Mouse (Mus musculus): ENCODE measurements around the gene Macrod2. TPM values are rescaled to one million over a fixed set of nuclear protein-coding genes. Genes with fewer than 3 reads are reported as not detected.

Macrod2 gene
- polyA plus RNA-seq, 1 experiment from 2014 or later: 35.0 TPM

DNA sequence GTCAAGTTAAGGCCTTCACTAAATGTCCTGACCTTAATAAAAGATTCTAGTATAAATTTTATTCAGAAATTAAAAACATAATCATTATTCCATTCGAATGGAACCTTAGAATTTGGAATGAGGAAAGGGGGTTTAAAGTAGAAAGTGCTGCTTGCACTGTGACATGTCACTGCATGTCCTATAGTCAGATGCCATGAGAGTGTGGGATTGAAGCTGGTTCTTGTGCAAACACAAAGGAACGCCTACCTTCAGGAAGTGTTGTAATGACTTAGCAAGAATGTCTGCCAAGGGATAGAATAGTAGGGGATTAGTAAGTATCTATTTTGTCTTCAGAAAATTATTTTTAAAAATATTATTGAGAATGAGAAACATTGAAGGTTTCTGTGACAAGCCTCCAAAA lies 431.1 kb downstream of the Macrod2 start:
- 58% methylated on average over 2 of the region's 2 CpGs for WGBS

DNA sequence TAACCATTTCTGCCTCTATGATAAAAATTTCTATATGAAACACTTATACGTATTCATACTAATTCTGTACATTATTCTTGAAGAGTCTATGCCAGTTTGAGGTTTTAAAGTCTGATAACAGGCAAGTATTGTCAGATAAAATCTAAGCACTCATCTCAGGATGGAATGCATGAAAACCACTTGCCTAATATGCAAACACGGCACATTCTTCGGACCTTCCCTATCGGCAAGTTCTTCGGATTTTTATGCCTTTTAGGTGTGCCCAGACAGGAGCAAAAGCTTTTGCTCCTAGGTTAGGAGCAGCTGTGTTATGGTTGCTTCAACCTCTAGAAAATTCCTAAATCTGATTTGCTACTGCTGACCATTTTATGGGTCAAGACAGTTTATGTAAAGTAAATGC lies 433.8 kb downstream of the Macrod2 start:
- no peaks in the 10 kb centered on the region for H3K36me3 ChIP-seq
- H3K9me3 ChIP-seq: no peaks in the 10 kb centered on the region
- no peak overlapping the region for H3K4me3 ChIP-seq
- H3K9ac ChIP-seq: no peak overlapping the region
- no peak for ATAC-seq (ENCODE audit: borderline replicate concordance, extremely low read depth, low FRiP score, low TSS enrichment)
- no peaks in the 10 kb centered on the region for H3K27me3 ChIP-seq
- peaks cover 6% of the 10 kb centered on the region; the same call in 1 of the 2 replicates for H3K4me1 ChIP-seq
- no peak overlapping the region for H3K27ac ChIP-seq
- WGBS: 41% methylated on average over 5 of the region's 5 CpGs
- H3K4me2 ChIP-seq: no peak overlapping the region

More for the DNA sequence above, 431.1 kb downstream of the Macrod2 start:
- Histone ChIP-seq H3K9ac (no peak overlapping the region), H3K27me3 (no peaks in the 10 kb centered on the region), H3K9me3 (no peaks in the 10 kb centered on the region), H3K27ac (no peak overlapping the region), H3K4me3 (no peak overlapping the region), H3K4me2 (no peak overlapping the region), H3K4me1 (peaks cover 6% of the 10 kb centered on the region; the same call in 1 of the 2 replicates), H3K36me3 (no peaks in the 10 kb centered on the region)
- no peak for ATAC-seq (ENCODE audit: borderline replicate concordance, extremely low read depth, low FRiP score, low TSS enrichment)

DNA sequence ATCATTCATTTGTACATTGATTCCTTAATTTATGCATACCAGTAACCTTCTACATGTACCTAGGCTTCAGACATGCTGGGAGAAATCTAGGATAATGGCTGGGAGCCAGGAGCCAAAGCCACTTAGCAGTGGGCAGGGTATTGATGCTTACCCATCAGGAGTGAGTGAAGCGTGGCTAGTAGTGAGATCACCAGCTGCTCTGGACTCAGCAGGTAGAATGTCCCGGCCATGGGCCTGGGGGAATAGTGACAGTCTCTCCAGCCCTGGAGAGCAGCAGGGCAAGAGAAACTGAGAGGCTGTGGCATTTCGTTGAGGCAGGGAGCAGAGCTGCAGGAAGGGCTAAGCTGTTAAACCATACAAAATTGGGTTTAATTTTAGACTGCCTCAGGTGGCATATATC lies 435.0 kb downstream of the Macrod2 start:
- no peak overlapping the region for H3K27ac ChIP-seq
- no peaks in the 10 kb centered on the region for H3K27me3 ChIP-seq
- no peaks in the 10 kb centered on the region for H3K9me3 ChIP-seq
- H3K4me1 ChIP-seq: peaks cover 6% of the 10 kb centered on the region; the same call in 1 of the 2 replicates
- ATAC-seq (ENCODE audit: borderline replicate concordance, extremely low read depth, low FRiP score, low TSS enrichment): no peak
- no peak overlapping the region for H3K4me2 ChIP-seq
- H3K4me3 ChIP-seq: no peak overlapping the region
- H3K36me3 ChIP-seq: no peaks in the 10 kb centered on the region
- 67% methylated on average over 3 of the region's 3 CpGs for WGBS
- H3K9ac ChIP-seq: no peak overlapping the region

DNA sequence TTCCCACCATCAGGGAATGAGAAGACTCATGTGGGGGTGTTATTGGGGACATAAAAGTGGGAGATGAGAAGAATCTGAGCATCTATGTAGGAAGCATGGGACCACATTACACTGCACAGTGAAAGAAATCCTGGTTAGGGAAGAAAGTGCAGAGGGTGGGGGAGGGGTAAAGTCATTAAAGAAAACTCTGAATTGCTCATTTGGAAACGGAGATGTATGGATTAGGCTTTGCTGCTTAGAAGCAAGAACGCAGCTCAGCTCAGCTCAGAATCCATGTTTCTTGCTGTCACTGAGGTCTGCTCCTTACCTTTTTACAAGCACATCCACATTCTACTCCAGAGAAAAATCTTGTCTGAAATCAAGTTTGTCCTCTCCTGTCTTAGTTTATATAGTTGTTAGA lies 444.3 kb downstream of the Macrod2 start:
- Histone ChIP-seq H3K4me2 (no peak overlapping the region), H3K9ac (no peak overlapping the region), H3K9me3 (no peaks in the 10 kb centered on the region), H3K36me3 (no peaks in the 10 kb centered on the region), H3K27ac (peak overlapping the region; percentile 38; the same call in 1 of the 2 replicates), H3K4me1 (peaks cover 21% of the 10 kb centered on the region), H3K4me3 (no peak overlapping the region), H3K27me3 (no peaks in the 10 kb centered on the region)
- WGBS: 31% methylated on average over 2 of the region's 2 CpGs
- ATAC-seq (ENCODE audit: borderline replicate concordance, extremely low read depth, low FRiP score, low TSS enrichment): no peak

DNA sequence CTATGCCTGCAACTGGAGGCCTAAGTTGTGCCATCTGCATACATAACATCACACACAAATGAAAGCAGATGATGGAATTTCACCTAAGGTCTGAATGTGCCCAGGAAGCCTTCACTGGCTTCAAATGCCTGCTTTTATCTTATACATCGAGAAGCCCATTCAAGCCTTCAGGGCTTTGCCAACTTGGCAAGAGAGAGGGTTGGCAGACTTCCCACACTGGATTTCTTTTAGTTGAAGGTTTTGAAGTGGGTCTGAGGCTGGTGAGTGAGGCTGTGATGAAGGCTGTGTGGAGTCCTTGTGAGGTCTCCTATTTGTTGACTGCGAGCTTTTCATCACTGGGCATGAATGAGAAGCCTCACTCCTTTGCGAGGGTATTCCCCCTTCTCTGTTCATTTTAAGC lies 444.8 kb downstream of the Macrod2 start:
- Histone ChIP-seq H3K27ac (peak overlapping the region; percentile 44), H3K4me2 (no peak overlapping the region)
- WGBS: 25% methylated on average over 3 of the region's 3 CpGs

DNA sequence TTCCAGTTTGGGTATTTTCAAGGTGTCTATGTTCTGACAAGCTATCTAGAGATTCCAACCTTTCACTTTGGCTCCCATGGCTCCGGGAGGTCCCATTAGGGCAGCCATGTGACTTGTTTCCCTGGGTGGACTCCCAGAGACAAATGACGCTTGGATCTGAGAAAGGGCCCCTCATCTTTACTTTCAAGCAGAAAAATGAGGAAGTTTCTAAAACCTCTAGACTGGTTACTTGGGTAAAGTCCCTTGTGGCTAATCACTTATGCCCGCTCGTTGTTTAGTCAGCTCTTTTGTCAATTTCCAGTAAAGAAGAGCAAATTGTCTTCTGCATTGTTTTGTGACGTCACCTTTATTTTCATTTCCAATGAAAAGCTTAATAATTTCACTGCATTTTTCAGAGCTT lies 448.9 kb downstream of the Macrod2 start:
- 71% methylated on average over 5 of the region's 5 CpGs for WGBS
- ATAC-seq (ENCODE audit: borderline replicate concordance, extremely low read depth, low FRiP score, low TSS enrichment): no peak
- H3K36me3 ChIP-seq: no peaks in the 10 kb centered on the region
- H3K27me3 ChIP-seq: no peaks in the 10 kb centered on the region
- no peak overlapping the region for H3K27ac ChIP-seq
- no peaks in the 10 kb centered on the region for H3K9me3 ChIP-seq
- H3K4me1 ChIP-seq: peaks cover 14% of the 10 kb centered on the region
- H3K4me3 ChIP-seq: no peak overlapping the region
- no peak overlapping the region for H3K4me2 ChIP-seq
- H3K9ac ChIP-seq: no peak overlapping the region

More for the DNA sequence above, 444.8 kb downstream of the Macrod2 start:
- no peaks in the 10 kb centered on the region for H3K9me3 ChIP-seq
- H3K9ac ChIP-seq: no peak overlapping the region
- H3K27me3 ChIP-seq: no peaks in the 10 kb centered on the region
- no peak overlapping the region for H3K4me3 ChIP-seq
- peaks cover 21% of the 10 kb centered on the region for H3K4me1 ChIP-seq
- H3K36me3 ChIP-seq: no peaks in the 10 kb centered on the region
- ATAC-seq (ENCODE audit: borderline replicate concordance, extremely low read depth, low FRiP score, low TSS enrichment): peak; percentile 78

DNA sequence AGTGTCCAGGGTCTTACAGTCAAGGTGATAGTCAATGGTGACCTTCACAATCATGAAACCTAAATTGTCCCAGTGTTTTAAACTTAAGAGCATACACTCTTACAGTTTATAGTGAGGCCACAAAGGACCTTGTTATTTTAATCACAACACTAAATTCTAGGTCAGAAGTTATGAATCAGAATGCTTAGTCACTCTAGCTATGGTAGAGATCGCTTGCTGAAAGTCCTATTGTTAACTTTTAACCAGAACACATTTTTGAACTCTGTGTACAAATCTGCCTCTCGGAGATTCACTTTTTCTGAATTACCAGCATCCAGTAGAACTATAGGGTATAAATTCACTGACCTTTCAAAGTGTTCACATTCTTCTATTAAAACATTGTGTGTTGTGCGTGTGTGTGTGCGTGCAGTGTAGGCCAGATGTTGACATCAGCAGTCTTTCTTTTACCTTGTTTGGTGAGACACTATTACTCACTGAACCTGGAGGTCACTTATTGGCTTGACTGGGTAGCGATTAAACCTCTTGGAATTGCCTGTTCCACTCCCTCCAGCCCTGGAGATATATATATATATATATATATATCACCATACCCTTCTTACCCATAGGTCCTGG lies 452.8 kb downstream of the Macrod2 start:
- no peaks in the 10 kb centered on the region for H3K27me3 ChIP-seq
- 87% methylated on average over 5 of the region's 5 CpGs for WGBS
- no peaks in the 10 kb centered on the region for H3K9me3 ChIP-seq
- no peak overlapping the region for H3K9ac ChIP-seq
- no peak overlapping the region for H3K4me3 ChIP-seq
- no peaks in the 10 kb centered on the region for H3K4me1 ChIP-seq
- no peak overlapping the region for H3K27ac ChIP-seq
- no peaks in the 10 kb centered on the region for H3K36me3 ChIP-seq
- no peak for ATAC-seq (ENCODE audit: borderline replicate concordance, extremely low read depth, low FRiP score, low TSS enrichment)
- H3K4me2 ChIP-seq: no peak overlapping the region

DNA sequence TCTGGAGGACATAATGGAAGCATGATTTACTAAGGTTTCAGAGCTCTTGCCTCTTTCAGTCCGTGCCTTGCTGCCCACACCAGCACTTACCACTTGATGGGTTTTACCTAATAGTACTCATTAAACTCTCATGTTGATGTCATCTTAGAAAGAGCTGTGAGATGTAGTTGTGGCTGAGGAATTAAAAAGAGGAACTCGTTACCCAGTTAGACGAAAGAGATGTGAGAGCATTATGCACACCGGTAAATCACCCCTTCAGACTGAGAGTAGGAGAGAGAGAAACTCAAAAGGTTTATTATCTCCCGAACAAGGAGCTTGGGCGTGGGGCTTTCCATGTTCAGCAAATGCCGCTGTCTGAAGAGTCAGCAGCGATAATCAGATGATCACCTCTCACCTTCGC lies 458.4 kb downstream of the Macrod2 start:
- 63% methylated on average over 9 of the region's 9 CpGs for WGBS
- no peaks in the 10 kb centered on the region for H3K4me1 ChIP-seq
- ATAC-seq (ENCODE audit: borderline replicate concordance, extremely low read depth, low FRiP score, low TSS enrichment): no peak
- no peaks in the 10 kb centered on the region for H3K9me3 ChIP-seq
- no peak overlapping the region for H3K27ac ChIP-seq
- no peak overlapping the region for H3K4me3 ChIP-seq
- H3K4me2 ChIP-seq: no peak overlapping the region
- no peaks in the 10 kb centered on the region for H3K27me3 ChIP-seq
- H3K36me3 ChIP-seq: no peaks in the 10 kb centered on the region
- no peak overlapping the region for H3K9ac ChIP-seq

DNA sequence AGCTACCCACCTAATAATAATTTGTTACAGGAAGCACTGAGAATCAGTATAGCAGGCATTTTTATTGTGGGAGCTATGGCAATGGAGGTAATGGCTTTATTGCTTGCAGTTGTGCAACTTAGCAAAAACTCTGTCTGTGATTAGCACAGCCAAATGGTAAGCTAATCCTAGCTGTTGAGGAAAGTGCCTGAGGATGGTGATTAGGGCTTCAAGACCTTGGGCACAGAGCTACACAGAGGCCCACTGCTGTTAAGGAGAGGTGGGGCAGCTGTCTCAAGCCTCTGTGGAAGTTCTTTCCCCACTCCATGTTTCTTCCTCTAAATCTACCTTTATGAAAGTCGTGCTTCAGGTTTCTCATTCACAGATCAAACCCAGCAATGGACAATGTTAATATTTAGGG lies 466.2 kb downstream of the Macrod2 start:
- 69% methylated on average over 1 of the region's 1 CpGs for WGBS
- Histone ChIP-seq H3K4me2 (no peak overlapping the region), H3K4me1 (no peaks in the 10 kb centered on the region), H3K4me3 (no peak overlapping the region), H3K27ac (no peak overlapping the region), H3K27me3 (no peaks in the 10 kb centered on the region), H3K9me3 (no peaks in the 10 kb centered on the region), H3K9ac (no peak overlapping the region), H3K36me3 (no peaks in the 10 kb centered on the region)
- no peak for ATAC-seq (ENCODE audit: borderline replicate concordance, extremely low read depth, low FRiP score, low TSS enrichment)

DNA sequence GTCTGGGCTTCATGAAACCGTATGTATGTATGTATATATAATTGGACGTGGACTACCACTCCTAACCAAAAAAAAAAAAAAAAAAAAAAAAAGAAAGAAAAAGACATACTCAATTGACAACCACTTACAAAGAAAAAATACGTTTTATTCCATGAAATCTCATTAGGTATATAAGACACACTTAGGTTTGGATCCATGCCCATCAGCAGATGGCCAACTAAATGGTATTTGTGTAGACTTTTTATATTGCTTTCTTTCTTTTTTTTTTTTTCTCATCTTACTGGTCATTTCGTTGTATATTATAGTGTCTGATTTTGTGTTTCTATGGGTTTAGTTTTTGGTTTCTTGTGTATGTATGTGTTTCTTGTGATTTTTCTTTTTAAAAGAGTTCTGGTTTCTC lies 467.6 kb downstream of the Macrod2 start:
- H3K27ac ChIP-seq: no peak overlapping the region
- no peak for ATAC-seq (ENCODE audit: borderline replicate concordance, extremely low read depth, low FRiP score, low TSS enrichment)
- H3K9ac ChIP-seq: no peak overlapping the region
- no peak overlapping the region for H3K4me3 ChIP-seq
- no peak overlapping the region for H3K4me2 ChIP-seq
- H3K36me3 ChIP-seq: no peaks in the 10 kb centered on the region
- H3K9me3 ChIP-seq: no peaks in the 10 kb centered on the region
- H3K27me3 ChIP-seq: no peaks in the 10 kb centered on the region
- no peaks in the 10 kb centered on the region for H3K4me1 ChIP-seq
- 72% methylated on average over 4 of the region's 4 CpGs for WGBS

DNA sequence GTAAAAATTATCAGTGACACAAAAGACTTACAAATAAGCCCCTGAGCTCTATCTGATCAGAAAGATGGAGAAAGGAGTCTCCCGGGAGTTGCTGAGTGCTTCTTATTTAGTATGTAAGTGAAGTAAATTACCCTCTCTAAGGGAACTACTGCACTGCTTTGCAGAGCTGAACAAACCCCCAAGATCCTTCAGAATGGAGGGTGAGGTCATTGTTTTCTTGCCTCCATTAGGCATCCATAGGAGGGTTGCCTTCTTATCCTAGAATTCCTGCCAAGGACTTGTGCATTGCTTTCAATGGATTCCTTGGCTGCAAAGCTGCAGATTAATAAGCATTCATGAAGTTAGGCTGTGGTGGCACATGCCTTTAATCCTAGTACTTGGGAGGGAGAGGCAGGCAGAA lies 470.5 kb downstream of the Macrod2 start:
- Histone ChIP-seq H3K9me3 (no peaks in the 10 kb centered on the region), H3K27me3 (no peaks in the 10 kb centered on the region), H3K4me3 (no peak overlapping the region), H3K4me1 (no peaks in the 10 kb centered on the region), H3K9ac (no peak overlapping the region), H3K4me2 (no peak overlapping the region), H3K36me3 (no peaks in the 10 kb centered on the region), H3K27ac (no peak overlapping the region)
- WGBS: 84% methylated on average over 1 of the region's 1 CpGs
- no peak for ATAC-seq (ENCODE audit: borderline replicate concordance, extremely low read depth, low FRiP score, low TSS enrichment)

DNA sequence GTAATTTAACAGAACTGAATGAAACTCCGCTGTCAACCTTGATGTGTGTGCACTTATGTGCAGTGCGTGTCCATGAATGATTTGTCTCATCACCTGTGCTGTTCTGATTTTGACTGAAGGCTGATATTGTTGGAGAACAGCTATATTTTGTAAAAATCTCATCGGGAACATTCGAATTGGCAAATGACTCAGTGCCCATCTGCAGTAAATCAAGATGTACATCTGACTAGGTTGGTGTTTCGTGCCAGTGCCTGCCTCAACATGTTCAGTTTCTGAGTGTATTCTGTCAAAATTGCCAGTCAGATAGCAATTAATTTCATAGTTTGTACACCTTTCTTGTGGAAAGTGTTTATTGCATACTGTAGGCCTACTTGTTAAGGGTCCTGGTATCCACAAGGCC lies 472.0 kb downstream of the Macrod2 start:
- H3K36me3 ChIP-seq: no peaks in the 10 kb centered on the region
- H3K9ac ChIP-seq: no peak overlapping the region
- WGBS: 91% methylated on average over 5 of the region's 5 CpGs
- H3K4me2 ChIP-seq: no peak overlapping the region
- H3K27me3 ChIP-seq: no peaks in the 10 kb centered on the region
- no peak for ATAC-seq (ENCODE audit: borderline replicate concordance, extremely low read depth, low FRiP score, low TSS enrichment)
- H3K4me1 ChIP-seq: no peaks in the 10 kb centered on the region
- H3K4me3 ChIP-seq: no peak overlapping the region
- H3K27ac ChIP-seq: no peak overlapping the region
- no peaks in the 10 kb centered on the region for H3K9me3 ChIP-seq

DNA sequence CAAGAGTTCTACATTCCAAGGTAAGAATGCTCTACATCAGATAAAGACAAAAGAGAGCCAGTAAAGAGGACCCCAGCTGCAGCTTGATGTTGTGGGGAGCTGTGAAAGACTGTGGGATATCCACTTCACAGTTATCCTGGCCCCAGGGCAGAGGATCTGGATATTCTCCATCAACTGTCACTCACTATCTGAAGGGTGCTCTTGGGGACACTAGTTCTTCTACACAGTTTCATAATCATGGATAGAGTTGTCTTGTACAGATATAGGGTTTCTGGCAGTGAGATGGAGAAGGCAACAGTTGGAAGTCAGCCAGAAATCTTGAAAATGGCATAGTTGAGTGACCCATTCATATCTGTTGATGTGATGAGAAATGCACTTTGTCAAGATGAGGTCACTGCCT lies 490.1 kb downstream of the Macrod2 start:
- ATAC-seq (ENCODE audit: borderline replicate concordance, extremely low read depth, low FRiP score, low TSS enrichment): no peak

More for the DNA sequence above, 490.1 kb downstream of the Macrod2 start:
- H3K4me1 ChIP-seq: no peaks in the 10 kb centered on the region
- no peaks in the 10 kb centered on the region for H3K36me3 ChIP-seq
- H3K27me3 ChIP-seq: no peaks in the 10 kb centered on the region
- H3K4me3 ChIP-seq: no peak overlapping the region
- no peak overlapping the region for H3K27ac ChIP-seq
- no peak overlapping the region for H3K9ac ChIP-seq
- H3K4me2 ChIP-seq: no peak overlapping the region
- H3K9me3 ChIP-seq: no peaks in the 10 kb centered on the region
